Mouse (Mus musculus) adrenal gland, postnatal 36 days (tissue): Measurements from ENCODE around the gene Nipal1. TPM values are rescaled to one million over a fixed set of nuclear protein-coding genes. Genes with fewer than 3 reads are reported as not detected.
A peak's percentile ranks its signal among the peaks of the same experiment; 100 is the strongest.

Experiments used
- DNase-seq, 2 experiments: peaks; one replicate each; pipeline ENCODE4 v3.0.0; 2021; ENCODE audit warnings: mixed read lengths in 1 of 2
- long read RNA-seq, 2 experiments: library from polyadenylated mRNA; stranded (forward); transcript quantifications; one replicate each; pipeline ENCODE4 v2.0.0; 2021; ENCODE audit warnings: borderline sequencing depth in 2 of 2
- total RNA-seq, 2 experiments: library from RNA; stranded (reverse); gene quantifications; 2 replicates each; pipeline ENCODE4 v1.2.3; 2021

The Nipal1 gene
- total RNA-seq, result under 1 TPM; 0.53 to 0.79 TPM
- long read RNA-seq, experiment 1, result 0 reads
- long read RNA-seq, experiment 2, result 0 reads

GRCm38 (mm10) chr5:72647418-72647907 is at the start of gene Nipal1:
Gene Nipal1, plus strand, starts transcription at chr5:72647795.
- DNase-seq, result peak; percentile 82

- DNase-seq, result peak; percentile 76 to 79
Observed at GRCm38 (mm10) chr5:72601006-72601405, 46.6 kb upstream of the Nipal1 start.

GRCm38 (mm10) chr5:72603138-72603537 is 44.5 kb upstream of the Nipal1 start:
- no peak for DNase-seq

- no peak for DNase-seq
Observed at GRCm38 (mm10) chr5:72617413-72617812, 30.2 kb upstream of the Nipal1 start.

GRCm38 (mm10) chr5:72621022-72621421 is 26.6 kb upstream of the Nipal1 start:
- DNase-seq, result no peak

GRCm38 (mm10) chr5:72630026-72630425 is 17.6 kb upstream of the Nipal1 start:
- DNase-seq, result peak; percentile 64 to 68

GRCm38 (mm10) chr5:72634791-72635271 is 12.8 kb upstream of the Nipal1 start:
- DNase-seq, result no peak

- DNase-seq, result no peak
Observed at GRCm38 (mm10) chr5:72636122-72636521, 11.5 kb upstream of the Nipal1 start.

- DNase-seq, result no peak
Observed at GRCm38 (mm10) chr5:72636576-72636975, 11.0 kb upstream of the Nipal1 start.

GRCm38 (mm10) chr5:72640072-72640471 is 7.5 kb upstream of the Nipal1 start:
- DNase-seq, result no peak

- DNase-seq, result no peak
Observed at GRCm38 (mm10) chr5:72643655-72644054, 3.9 kb upstream of the Nipal1 start.

GRCm38 (mm10) chr5:72644175-72644574 is 3.4 kb upstream of the Nipal1 start, which contains the start of gene Cnga1:
Gene Cnga1, minus strand, starts transcription at chr5:72644275.
- DNase-seq, result no peak

- no peak for DNase-seq
Observed at GRCm38 (mm10) chr5:72646131-72646530, 1.5 kb upstream of the Nipal1 start.

GRCm38 (mm10) chr5:72646996-72647395 is 599 bp upstream of the Nipal1 start:
- no peak for DNase-seq

- no peak for DNase-seq
Observed at GRCm38 (mm10) chr5:72647958-72648595, 482 bp downstream of the Nipal1 start.

- DNase-seq, result peak; percentile 14 to 34
Observed at GRCm38 (mm10) chr5:72648987-72649735, 1.6 kb downstream of the Nipal1 start.

GRCm38 (mm10) chr5:72653068-72653674 is 5.6 kb downstream of the Nipal1 start:
- no peak for DNase-seq

- DNase-seq, result no peak
Observed at GRCm38 (mm10) chr5:72656270-72656791, 8.7 kb downstream of the Nipal1 start.

GRCm38 (mm10) chr5:72658375-72658774 is 10.8 kb downstream of the Nipal1 start:
- DNase-seq, result no peak

GRCm38 (mm10) chr5:72661051-72661781 is 13.6 kb downstream of the Nipal1 start:
- no peak for DNase-seq

- no peak for DNase-seq
Observed at GRCm38 (mm10) chr5:72664126-72664525, 16.5 kb downstream of the Nipal1 start.

GRCm38 (mm10) chr5:72664854-72665253 is 17.3 kb downstream of the Nipal1 start:
- no peak for DNase-seq
